Mouse (Mus musculus): ENCODE data around the gene Fance. TPM values are rescaled to one million over a fixed set of nuclear protein-coding genes. Genes with fewer than 3 reads are reported as not detected.
"Not testable (repeated sequence)": the region's sequence is repeated elsewhere in the genome, so short reads cannot be mapped to it uniquely, and the experiment has no call there.

Gene Fance
- total RNA-seq, 4 experiments from 2014 or later = 9.0 to 14.3 (median 9.3) TPM

- DNase-seq (ENCODE audit: low spot score in 2 of 2) = no peak
Observed at GRCm38 (mm10) chr17:28325751-28326150, 12.4 kb downstream of the Fance start.

- DNase-seq (ENCODE audit: low spot score in 2 of 2) = no peak
Observed at GRCm38 (mm10) chr17:28326951-28327350, 13.6 kb downstream of the Fance start.

DNA sequence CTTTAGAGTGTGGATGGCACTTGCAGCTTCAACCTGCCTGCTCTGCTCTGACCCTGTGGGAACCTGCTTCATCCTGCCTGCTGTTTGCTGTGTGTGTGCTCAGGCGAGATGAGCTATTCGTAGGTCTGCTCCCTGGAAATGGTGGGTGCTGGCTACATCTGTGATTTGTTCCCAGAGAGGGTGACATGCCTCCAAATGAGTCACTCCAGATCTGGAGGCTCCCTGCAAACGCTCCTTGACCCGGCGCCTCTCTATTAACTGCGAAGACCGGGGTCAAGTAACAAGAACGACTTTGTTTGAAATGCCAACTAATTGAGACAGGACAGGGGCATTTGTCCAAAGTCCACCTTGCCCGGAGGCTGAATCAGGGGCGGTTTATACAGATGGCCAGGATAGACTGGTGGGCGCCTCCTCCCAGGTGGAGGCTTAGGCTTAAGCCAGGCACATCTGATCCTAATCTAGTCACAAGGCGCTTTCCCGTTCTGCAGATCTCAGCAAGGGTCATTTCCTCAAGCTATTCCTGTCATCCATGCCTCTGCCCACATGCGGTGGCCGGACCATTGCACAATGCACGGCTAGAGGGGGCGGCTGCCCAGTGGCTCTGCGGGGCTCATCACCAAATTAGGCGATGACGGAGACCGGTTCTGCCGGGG lies 14.5 kb downstream of the Fance start:
- DNase-seq (ENCODE audit: low spot score in 2 of 2) = no peak

DNA sequence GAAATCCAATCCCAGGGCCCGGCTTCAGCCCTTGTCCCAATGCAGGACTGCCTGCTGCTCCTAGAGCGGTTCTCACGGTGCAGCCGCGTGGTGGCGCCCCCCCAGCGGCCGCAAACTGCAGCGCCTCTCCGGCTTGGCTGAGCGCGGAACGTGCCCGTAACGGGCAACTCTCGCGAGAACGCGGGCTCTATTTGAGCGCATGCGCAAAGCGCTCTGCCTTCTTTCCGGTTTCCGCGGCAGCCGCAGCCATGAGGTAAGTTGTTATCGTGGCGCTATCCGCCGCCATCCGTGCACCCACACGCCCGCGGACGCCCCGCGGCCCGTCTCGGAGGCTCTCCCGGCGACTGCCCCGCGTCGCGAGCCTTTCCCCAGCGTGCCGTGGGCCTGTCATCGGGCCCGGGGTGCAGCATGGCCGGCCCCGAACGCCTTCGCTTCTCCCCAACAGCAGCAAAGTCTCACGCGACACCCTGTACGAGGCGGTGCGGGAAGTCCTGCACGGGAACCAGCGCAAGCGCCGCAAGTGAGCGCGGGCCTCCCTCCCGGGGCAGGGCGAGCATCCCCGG lies 15.1 kb downstream of the Fance start, which contains the start of gene Rpl10a:
Rpl10a (plus strand) TSS at position 106 of the 563 bp plus-strand sequence.
- DNase-seq (ENCODE audit: low spot score in 2 of 2) = peak; percentile 91 to 94

GRCm38 (mm10) chr17:28328946-28329345 lies 15.6 kb downstream of the Fance start:
- no peak for DNase-seq (ENCODE audit: low spot score in 2 of 2)

DNA sequence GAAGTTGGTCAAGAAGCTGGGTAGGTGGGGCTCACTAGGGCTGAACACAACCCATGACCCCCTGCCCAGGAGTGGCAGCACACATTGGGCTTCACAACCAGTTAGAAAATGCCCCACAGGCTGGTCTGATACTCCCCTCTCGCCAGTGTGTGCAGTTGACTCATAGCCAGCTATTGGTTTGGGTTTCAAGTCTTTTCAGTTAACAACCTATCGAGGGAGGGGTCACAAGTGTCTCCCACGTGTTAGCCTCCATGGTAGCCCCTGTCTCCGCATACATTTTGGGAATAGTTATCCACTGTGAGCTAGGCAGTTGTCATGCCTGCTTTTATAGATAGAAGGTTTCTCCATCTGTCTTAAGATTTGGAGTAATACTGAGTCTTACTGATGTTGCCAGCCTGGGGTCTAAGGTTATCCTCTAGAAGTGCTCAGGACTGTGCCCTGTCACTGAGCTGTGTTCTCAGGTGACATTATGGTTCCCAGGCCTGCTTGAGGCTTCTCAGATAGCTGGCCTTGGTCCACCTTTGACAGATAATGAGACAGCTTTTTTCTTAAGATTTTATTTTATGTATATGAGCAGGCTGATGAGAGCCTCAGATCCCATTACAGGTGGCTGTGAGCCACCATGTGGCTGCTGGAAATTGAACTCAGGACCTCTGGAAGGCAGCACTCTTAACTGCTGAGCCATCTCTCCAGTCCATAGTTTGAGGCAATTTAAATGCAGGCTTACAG lies 16.3 kb downstream of the Fance start:
- no peak for DNase-seq (ENCODE audit: low spot score in 2 of 2)

- DNase-seq (ENCODE audit: low spot score in 2 of 2) = no peak
Observed at GRCm38 (mm10) chr17:28330232-28330546, 16.9 kb downstream of the Fance start.

- DNase-seq (ENCODE audit: low spot score in 2 of 2) = not testable (repeated sequence)
Observed at GRCm38 (mm10) chr17:28330590-28330989, 17.3 kb downstream of the Fance start.

GRCm38 (mm10) chr17:28331241-28332112 lies 18.2 kb downstream of the Fance start:
- no peak for DNase-seq (ENCODE audit: low spot score in 2 of 2)

- DNase-seq (ENCODE audit: low spot score in 2 of 2) = no peak
Observed at GRCm38 (mm10) chr17:28332113-28332914, 19.0 kb downstream of the Fance start.

GRCm38 (mm10) chr17:28332915-28333546 lies 19.7 kb downstream of the Fance start:
- DNase-seq (ENCODE audit: low spot score in 2 of 2) = no peak

GRCm38 (mm10) chr17:28335267-28335666 lies 21.9 kb downstream of the Fance start:
- no peak for DNase-seq (ENCODE audit: low spot score in 2 of 2)

GRCm38 (mm10) chr17:28337547-28337946 lies 24.2 kb downstream of the Fance start:
- DNase-seq (ENCODE audit: low spot score in 2 of 2) = no peak

DNA sequence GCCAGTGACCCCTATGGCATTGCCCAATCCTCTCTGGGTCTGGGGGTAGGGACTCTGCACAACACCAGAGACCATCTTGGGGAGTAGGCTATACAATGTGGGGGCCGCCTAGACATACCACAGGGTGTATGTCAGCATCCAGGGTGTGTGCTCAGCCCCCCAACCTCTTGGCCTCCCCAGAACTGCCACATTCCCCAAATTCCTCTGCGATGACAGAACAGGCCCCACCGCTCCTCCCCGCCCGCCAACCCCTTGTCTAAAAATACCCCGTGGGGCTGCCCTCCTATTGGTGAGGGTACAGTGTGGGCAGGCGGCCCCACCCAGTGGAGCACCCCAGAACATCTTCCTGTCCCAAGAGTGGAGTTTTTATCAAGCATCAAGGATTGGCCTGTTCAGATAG lies 27.3 kb downstream of the Fance start:
- DNase-seq (ENCODE audit: low spot score in 2 of 2) = no peak

GRCm38 (mm10) chr17:28341091-28341490 lies 27.8 kb downstream of the Fance start:
- peak; percentile 50 to 80 for DNase-seq (ENCODE audit: low spot score in 2 of 2)

GRCm38 (mm10) chr17:28344050-28344607 lies 30.8 kb downstream of the Fance start:
- no peak for DNase-seq (ENCODE audit: low spot score in 2 of 2)

DNA sequence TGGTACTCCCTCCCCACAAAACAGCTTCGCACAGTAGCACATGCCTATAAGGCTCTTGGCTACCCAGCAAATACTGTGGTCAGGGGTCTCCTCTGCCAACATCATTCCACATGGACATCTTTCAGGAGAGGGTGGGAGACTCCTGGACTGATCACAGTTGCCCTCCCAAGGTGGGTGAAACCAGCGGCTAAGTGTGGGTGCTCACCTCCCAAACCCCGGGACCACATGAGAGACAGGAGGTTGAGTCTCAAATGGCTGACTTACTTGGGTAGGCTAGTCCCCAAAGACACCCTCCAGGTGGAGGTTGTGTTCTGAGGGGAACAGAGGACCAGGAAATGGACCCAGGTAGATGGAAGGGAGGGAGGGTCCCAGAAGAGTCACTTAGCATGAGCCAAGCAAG lies 31.4 kb downstream of the Fance start:
- no peak for DNase-seq (ENCODE audit: low spot score in 2 of 2)

- no peak for DNase-seq (ENCODE audit: low spot score in 2 of 2)
Observed at GRCm38 (mm10) chr17:28345271-28345721, 32.0 kb downstream of the Fance start.

- no peak for DNase-seq (ENCODE audit: low spot score in 2 of 2)
Observed at GRCm38 (mm10) chr17:28345882-28346281, 32.6 kb downstream of the Fance start.

DNA sequence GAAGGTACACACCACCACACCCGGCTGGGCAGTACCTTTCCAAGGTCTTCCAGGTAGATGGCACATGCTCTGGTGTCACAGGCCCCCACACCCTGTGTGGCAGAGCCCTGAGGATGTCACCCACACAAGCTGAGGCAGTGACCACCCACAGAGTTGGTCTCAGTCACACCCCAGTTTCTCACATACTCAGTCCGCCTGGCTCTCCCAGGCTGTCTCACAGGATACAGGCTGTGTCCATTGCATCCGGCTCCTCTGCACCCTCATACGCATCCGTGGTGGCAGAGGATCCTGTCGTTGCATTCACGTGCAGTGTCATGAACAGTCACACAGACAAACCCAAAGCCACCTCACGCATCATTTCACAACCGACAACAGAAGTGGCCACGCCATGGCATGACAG lies 34.0 kb downstream of the Fance start:
- DNase-seq (ENCODE audit: low spot score in 2 of 2) = no peak
